Mouse (Mus musculus) mouse trophoblast stem cell (cell line): Measurements from ENCODE around the gene Slc35b3.

Source experiments
- in situ Hi-C, 2 experiments: fragments of 300-500 bp; cut with MseI, MboI; formaldehyde crosslinking; loops; 2 replicates in 1 of 2; 3 replicates in 1 of 2; pipeline ENCODE4 v1.15.1; 2025

Slc35b3 gene

DNA sequence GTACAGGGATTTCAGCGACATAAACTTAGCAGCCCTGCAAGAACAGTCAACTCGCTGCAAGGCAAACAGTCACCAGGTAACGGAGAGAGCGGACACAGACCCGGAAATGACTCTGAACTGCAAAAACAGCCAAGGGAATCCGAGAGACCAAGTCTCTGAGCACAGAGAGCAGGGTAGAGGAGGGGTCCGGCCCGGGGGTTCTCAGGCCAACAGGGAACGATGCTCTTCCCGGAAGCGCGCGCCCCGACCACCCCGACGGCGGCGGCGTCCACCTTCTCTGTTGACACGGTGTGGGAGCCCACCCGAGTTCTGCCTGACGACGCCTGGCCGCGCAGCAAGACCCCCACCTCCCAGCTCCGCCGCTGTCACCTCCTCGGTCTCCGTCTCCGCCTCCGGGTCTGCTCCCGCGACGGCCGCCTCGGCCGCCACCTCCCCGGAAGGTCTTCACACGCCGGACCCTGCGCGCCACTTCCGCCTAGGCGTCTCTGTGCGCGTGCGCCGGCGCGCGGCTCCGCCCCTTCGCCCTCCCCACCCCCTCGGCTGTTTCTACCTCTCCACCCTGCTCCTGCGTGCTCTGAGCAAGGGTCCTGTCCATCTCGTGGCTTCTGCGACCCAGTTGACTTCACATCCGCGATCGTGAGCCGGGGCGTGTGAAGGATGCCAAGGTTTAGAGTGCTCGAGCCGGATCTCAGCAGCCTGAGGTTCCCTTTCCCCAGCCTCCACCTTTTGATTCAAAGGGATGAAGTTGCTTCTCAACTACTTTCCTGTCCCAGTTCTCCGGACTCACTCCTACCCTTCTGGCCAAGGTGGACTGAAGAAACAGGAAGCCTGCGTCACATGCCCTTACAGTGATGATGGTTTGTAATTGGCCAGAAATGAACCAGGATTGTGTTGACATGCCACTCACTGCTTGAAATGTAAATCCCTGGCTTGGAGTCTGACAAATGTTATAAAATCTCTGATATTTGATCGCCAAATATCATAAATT is at the start of gene Slc35b3:
Slc35b3 (minus strand) TSS at position 813 of the 988 bp plus-strand sequence.
- in situ Hi-C loops: no loop called here

DNA sequence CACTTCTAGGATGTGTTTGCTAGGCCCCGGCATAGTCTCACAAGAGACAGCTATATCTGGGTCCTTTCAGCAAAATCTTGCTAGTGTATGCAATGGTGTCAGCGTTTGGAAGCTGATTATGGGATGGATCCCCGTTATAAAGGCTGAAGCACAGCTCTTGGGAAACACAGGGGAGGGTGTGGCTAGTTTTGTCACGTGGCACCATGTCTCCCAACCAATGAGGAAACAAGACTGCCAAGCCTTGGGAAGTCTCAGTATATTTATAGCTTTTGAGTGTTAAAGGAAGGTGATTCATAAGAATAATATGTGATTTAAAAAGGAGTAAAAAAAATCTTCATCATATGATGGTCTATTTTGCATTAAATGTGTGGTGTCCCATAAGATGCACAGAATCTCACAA is 49.6 kb upstream of the Slc35b3 start:
- in situ Hi-C loops: no loop called here

DNA sequence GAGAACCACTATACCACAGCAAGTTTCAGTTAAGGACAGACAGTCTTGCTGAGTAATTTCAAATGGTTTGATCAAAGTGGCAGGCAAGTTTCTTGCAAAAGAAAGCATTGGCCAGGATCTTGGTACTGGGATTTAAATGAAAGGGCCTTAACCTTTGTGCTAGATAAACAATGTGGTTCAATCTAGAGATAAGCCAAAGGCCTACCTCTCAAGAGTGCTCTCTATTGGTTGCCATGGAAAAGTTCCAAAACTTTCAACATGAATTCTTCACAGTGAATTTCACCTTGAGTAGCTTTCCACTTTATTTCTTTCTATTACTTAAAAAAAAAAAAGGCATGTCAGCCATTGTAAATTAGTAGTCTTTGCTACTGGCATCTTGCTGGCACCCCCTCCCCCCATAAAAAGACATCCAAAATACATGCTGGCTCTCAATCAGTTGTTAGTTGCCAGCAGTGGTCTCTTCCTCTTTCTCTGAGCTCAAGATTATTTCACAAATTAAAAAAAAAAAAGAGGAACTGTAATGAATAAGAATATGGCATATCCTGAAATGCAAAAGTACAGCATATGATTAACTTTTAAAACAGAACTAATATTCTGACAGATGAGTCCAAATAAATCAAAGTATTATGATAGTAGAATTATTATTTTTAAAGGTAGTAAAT is 42.6 kb upstream of the Slc35b3 start:
- in situ Hi-C loops: no loop called here

DNA sequence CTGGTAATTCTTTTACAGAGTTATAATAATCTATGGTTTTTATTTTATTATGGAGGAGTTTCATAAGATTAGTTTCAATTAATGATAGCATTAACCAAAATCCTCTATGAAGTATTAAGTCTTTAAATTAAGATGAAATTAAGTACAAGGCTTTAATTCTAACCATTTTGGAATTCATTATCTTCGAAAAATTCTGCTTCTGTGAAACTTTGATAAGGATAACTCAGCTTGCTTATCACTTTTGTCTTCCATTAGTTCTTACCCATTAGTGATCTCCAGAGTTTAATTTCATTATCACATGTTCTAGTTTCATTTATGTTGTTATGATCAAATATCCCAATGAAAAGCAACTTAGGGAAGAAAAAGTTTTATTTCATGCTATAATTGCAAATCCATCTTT is 41.7 kb upstream of the Slc35b3 start:
- in situ Hi-C loops: no loop called here

DNA sequence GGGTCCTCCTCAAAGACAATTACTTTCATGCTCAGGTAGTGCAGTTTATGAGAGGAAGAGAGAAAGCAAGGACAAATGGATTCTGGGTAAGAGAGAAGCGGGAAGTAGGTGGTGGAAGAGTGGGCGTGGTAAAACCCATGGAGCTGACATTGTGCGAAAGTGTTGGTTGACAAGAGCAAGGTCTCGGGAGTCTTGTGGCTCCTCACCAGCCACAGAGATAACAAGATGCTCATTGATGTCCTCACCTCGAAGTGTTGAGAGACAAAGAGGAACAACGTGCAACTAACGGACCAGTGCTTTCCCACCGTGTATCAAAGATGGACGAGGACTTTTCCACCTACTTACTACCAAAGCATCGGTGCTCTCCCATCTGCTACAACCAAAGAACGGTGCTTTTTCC is 40.8 kb upstream of the Slc35b3 start:
- in situ Hi-C loops: no loop called here

DNA sequence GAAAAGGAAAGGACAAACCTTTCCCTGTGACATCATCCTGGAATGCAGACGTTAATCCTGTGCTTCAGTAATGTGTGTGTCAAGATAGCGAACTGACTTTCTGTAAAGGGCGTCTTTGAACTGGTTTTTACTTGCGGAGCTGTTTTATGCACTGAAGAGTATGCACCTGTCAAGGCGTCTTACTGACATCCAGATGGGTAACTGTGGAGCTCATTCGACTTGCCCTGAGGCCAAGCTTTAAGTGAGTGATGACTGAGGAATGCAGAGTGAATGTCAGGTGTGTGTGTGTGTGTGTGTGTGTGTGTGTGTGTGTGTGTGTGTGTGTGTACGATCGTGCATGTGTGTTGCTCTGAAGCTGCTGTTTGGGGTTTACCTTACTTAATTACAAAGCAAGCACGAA is 38.3 kb upstream of the Slc35b3 start:
- in situ Hi-C loops: loop anchor here (25.0 kb wide), 2 partner anchors 312 to 1763 kb away; no protein-coding TSS in a partner anchor

DNA sequence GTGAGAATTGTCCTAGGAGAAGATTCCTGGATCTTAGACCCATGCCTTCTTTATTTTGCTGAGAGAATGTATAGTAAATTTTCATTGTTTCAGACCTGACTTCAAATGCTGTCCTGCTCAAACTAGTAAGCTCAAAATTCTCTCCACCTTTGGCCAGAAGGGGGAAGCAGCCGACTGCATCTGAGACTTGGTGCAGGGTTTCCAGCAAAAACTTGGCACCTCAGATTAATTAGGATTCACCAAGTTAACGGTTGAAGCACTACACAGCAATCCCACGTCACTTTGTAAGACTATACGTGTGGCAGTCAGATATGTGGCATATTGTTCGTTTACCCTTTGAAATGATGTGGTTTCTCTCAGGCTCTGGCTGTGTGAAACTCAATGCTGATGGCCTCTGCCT is 31.9 kb upstream of the Slc35b3 start:
- in situ Hi-C loops: loop anchor here (25.0 kb wide), 2 partner anchors 305 to 1770 kb away; no protein-coding TSS in a partner anchor

DNA sequence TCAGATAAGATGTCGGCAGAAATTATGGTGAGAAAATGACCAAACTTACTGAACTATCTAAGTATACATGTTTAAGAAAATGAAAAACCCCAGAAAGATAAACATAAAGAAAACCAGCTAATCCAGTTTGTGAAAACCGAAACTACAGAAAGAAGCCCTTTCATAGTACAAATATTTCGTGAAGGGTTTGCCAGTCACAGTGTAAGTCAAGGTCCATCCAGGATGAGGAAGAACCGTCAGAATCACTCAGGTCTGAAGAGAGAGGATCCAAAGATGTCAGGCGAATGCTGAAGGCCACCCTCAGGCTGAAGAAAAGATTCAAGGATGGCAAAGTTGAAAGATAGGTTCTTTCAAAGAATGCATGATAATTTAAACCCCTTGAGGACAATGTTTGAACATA is 23.1 kb upstream of the Slc35b3 start:
- in situ Hi-C loops: loop anchor here (25.0 kb wide), 2 partner anchors 296 to 1779 kb away; no protein-coding TSS in a partner anchor

DNA sequence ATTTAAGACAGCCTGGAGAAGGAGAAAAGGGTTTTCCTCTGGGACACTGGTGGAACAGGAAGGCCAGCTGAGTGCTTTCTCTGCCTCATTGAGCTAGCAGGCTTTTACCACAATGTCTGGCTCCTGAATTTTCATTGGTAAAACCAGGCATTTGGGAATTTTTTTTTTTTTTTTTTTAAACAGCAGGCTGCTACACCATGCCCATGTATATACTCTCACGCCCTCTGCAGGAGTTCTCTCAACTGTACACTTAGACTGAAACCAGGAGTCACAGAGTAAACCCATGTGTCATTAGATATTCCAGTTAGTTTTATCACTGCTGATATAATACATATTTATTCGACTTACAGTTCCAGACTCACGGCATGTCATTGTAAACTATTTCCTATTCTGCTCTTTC is 20.2 kb upstream of the Slc35b3 start:
- in situ Hi-C loops: loop anchor here (25.0 kb wide), 2 partner anchors 294 to 1781 kb away; no protein-coding TSS in a partner anchor

DNA sequence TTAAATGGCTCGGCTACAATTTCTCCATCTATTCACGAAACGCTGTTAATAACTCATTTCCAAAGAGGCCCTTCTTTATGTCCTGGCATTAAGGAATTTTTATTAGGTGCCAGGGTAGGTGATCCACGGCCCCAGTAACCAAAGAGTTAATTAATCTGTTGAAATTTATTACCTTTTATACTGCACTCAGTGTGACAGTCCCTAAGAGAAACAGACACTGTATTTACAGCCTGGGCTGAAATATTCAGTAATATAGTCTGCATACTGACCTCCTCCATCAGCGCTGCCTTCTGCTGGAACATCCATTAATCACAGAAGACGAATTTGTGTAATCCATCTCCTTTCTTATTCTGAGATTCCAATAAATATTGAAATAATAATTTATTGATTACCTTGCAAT is 16.3 kb upstream of the Slc35b3 start:
- in situ Hi-C loops: loop anchor here (25.0 kb wide), 2 partner anchors 290 to 1785 kb away; no protein-coding TSS in a partner anchor

DNA sequence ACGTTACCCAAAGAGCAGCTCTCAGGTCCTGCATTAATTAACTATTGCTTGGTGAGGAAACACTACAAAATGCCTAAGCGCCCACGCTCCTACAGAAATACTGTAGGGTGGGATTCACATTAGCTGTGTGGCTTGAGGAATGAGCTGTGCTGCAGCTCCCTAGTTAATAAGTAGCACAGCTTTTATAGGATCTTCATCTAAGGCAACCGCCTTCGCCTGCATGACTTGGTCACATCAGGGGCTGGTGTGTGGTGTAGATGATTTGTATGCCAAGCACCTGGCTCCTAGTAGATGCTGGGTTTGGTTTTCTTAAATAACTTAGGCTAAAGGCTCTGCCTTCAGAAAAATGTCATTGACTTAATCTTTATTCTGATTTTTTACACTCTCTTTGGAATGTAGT is 15.2 kb upstream of the Slc35b3 start:
- in situ Hi-C loops: loop anchor here (25.0 kb wide), 2 partner anchors 289 to 1786 kb away; no protein-coding TSS in a partner anchor

DNA sequence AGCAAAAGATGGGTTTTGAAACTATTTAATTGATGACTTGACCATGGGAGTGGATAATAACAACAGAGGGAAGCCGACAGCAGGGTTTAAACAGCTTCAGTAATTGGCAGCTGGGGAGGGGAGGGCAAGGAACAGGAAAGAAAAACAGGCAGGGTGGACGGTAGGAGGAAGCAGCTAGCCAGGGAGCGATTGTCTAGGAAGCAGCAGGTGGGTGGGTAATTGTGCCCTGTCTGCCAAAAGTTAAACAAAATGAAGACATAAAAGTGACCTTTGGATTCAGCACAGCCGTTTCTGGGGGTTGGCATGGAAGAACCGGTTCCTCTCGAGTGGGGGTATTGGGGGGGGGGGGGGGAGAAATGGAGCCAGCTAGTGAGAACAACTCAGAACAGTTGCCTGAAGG is 11.9 kb upstream of the Slc35b3 start:
- in situ Hi-C loops: no loop called here

DNA sequence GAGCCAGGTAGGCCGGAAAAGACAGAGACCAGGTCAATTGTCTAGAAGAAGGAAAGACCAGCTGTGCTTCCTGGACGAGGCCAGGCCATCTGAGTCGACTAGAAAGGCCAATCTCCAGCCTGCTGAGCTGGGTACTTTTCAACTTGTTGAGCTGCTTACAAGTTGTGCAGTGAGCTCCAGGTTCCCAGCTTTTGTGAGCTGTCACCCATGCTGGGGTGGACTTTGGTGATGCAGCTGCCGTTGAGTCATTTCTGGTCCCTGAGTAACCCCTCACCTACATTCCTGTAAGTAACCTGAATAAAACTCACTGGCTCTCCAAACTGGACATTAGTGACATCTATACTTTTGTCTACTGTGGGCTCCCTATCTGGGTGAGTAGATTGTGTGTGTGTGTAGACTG is 10.4 kb upstream of the Slc35b3 start:
- in situ Hi-C loops: no loop called here

DNA sequence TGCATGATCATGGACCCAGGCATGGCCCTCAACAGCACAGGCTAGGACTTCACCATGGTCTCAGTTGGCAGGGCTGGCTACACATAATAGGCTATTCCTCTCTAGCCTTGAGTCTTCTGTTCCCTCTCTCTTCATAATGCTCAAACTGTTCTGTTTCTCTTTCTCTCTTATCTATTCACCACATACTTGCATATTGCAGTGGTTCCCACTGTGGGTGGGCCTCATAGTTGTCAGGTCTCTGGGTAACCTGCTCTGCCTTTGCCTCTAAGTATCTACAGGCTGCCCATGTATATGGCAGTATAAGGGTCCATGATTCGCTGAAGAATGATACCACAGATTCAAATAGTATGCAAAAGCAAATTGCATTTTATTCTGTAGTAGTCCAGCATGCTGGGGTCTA is 6.8 kb upstream of the Slc35b3 start:
- in situ Hi-C loops: no loop called here

DNA sequence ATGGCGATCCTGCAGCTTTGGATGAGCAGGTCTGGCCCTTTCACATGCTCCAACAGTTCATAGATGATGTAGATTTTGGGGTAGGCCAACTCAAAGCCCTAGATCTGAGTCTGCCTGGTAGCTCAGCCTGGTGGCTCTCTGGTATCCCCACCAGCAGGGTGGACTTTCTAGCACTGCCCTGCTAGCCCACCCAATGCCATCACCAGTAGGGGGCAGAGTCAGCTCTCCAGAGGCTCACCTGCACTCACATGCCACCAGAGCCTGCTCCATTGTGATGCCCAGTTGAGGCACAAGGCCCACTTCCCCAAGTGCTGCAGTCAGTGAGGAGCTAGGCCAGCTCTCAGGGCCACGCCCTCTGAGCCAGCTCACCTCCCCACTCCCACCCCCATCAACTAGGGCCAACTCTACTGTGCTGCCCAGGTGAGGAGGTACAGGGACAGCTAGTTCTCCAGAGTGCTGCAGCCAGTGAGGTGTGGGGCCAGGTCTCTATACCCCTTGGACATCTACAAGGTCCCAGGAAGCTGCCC is 6.3 kb upstream of the Slc35b3 start:
- in situ Hi-C loops: no loop called here

DNA sequence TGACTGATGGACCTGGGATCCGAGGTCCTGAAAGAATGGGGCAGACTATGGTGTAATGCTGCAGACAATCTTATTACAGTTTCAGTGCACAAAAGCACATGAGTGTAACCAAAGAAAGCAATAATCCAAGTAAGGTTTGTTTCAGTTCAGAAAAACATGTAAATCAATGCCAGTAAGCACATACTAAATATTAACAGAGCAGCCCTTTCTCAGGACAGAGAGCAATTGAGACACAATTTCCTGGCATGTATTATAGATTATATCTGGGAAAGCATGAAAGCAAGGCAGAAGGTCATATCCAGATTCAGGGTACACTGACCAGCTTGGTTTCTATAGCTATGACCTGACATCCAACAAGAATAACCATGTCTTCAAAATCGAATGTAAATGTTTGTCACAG is 2.1 kb upstream of the Slc35b3 start:
- in situ Hi-C loops: no loop called here

DNA sequence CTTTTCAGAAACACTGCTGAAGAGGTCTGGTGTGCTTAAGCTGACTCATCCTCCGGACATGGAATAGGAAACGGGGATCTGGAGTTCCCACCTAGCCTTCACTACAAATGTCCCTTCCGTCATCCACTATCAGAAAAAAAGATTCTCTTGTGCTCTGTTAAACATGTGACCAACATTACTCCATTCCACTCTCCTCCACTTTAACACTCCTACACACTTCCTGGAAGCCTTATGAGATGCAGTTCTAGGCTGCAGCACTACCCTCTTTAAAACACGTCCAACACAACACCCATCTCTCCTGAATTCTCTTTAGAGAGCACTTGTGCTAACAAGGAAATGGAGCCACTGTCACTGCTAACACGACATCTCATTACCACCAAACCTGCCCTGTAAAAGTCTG is 2.6 kb downstream of the Slc35b3 start:
- in situ Hi-C loops: no loop called here

DNA sequence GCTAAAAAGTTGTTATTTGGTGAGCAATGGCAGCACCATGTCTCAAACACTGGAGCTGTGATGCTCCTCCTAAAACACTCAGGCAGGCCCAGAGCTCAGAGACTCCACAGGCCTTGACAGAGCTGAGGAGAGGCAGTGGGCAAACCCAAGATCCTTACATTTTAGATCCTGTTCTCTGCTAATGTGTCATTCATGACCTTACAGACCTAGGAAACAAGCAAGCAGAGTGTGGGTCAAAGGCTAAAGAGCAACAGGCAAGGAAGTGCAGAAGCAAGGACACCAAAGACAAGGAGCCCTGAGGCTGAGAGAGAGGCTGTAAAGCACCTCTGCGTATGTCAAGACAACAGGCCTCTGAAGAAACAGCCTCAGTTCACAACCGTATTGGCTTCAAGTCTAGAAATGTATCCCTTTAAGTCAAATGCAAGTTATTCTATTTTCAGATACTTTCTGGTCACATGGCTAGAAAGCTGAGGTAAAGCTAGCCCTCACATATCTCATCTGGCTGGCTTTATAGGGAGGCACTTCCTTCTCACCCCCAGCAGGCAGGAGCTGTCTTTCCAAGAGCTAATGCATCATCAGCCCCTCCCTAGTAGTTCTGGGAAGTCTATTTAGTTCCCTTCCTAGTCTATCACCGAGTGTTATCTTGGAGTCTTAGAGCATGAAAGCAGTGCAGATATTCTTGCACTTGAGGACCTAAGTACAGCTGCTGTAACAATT is 14.2 kb downstream of the Slc35b3 start:
- in situ Hi-C loops: no loop called here

DNA sequence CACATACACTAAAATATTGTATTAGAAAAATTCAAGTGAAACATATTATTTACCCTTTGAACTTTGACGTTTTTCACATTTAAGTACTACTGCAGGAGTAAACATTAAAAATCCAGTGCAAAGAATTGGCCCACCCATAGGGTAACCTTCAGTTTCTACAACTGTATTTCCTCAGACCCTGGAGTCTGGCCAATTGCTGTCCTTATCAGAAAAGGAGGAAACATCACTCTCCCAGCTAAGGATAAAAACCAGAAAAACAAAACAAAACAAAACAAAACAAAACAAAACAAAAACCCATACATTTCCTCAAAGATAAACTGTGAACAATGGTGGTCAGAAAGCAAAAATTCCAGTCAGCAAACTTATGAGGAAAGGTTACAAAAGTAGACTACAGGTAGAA is 14.9 kb downstream of the Slc35b3 start:
- in situ Hi-C loops: no loop called here

DNA sequence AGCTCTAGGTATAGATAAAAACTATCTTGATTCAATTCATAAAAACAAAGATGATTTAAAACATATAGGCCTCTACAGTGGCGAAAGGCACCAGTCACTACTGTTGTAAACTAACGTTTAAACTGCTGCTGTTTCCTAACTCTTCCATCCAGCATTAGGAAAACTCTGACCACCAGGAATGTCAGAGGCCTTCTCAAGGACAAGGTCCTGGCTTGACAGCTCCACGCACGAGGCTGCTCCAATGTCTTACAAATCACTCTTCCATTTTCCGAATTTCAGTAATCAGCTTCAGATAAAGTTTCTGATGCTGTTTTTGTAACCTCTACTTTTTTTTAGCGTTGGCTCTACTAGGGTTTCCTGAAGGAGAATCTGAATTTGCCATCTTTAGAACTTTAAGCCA is 15.7 kb downstream of the Slc35b3 start:
- in situ Hi-C loops: no loop called here

DNA sequence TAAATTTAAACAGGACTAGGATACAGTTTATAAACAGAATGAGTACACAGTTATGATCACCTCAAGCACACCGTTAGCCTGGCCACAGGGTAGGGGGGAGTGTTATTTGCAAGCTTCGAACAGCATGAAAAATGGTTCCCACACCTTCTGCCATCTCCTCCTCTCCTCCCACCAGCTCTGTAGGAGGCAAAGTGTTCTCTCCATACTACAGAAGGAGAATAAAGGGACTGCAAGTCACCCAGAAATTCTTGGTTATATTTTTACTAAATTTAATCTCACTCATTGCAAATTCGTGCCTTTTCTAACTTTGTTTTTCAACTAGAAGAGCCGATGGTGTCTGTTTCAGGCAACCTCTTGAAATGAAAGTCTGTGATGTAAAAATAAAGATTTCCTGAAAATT is 18.9 kb downstream of the Slc35b3 start:
- in situ Hi-C loops: no loop called here

DNA sequence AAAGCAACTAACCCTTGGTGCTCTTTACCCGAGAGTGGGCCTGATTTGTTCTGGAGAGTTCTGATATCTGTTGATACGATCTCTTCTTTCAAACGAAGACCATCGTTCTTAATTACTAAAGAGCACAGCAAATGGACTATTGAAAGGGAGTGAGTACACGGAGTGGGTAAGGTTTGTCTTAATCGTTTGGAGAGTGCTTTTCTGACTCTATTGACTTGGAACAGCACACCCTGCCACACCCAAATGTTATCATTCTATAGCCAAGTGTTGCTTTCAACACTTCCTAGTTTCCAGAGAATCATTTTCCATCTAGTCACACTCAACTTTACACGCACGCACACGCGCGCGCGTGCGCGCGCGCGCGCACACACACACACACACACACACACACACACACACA is 19.4 kb downstream of the Slc35b3 start:
- in situ Hi-C loops: no loop called here
